Mouse (Mus musculus) liver, adult 2 months (tissue): Measurements from ENCODE around the gene Mmp7. TPM values are rescaled to one million over a fixed set of nuclear protein-coding genes. Genes with fewer than 3 reads are reported as not detected.

Source experiments
- DNase-seq: peaks from one replicate; pipeline ENCODE4 v3.0.0-alpha.2; 2011; ENCODE audit warnings: low read depth, low spot score; ENCODE audit errors: extremely low read depth
- H3K27ac ChIP-seq: fragments of 200-500 bp; replicated peaks from 2 replicates; pipeline ENCODE4 v1.5.1; 2012; ENCODE audit warnings: low read depth, mild to moderate bottlenecking, control low read depth, inconsistent platforms, low read length; ENCODE audit not compliant: insufficient read depth
- H3K27me3 ChIP-seq: fragments of 200-500 bp; 2 replicates; pipeline ENCODE4 v1.6.1; 2012; ENCODE audit warnings: mild to moderate bottlenecking, moderate library complexity, low read length, inconsistent platforms; ENCODE audit not compliant: control insufficient read depth, insufficient read depth
- H3K36me3 ChIP-seq: fragments of 200-500 bp; 2 replicates; pipeline ENCODE4 v1.6.1; 2012; ENCODE audit warnings: low read length, inconsistent platforms; ENCODE audit not compliant: control insufficient read depth, insufficient read depth
- H3K4me1 ChIP-seq: fragments of 200-500 bp; 2 replicates; pipeline ENCODE4 v1.6.1; 2011; ENCODE audit warnings: low read length; ENCODE audit not compliant: control insufficient read depth, insufficient read depth
- H3K4me3 ChIP-seq: fragments of 200-500 bp; 2 replicates; pipeline ENCODE4 v1.5.1; 2011; ENCODE audit warnings: low read depth, mild to moderate bottlenecking, control low read depth, low read length, moderate library complexity; ENCODE audit not compliant: insufficient read depth
- H3K79me2 ChIP-seq: fragments of 200-500 bp; 2 replicates; pipeline ENCODE4 v1.6.1; 2012; ENCODE audit warnings: inconsistent platforms, mild to moderate bottlenecking, low read length, moderate library complexity; ENCODE audit not compliant: control insufficient read depth, insufficient read depth
- H3K9ac ChIP-seq: fragments of 200-500 bp; 2 replicates; pipeline ENCODE4 v1.6.1; 2012; ENCODE audit warnings: low read depth, mild to moderate bottlenecking, control low read depth, inconsistent platforms, low read length
- CTCF ChIP-seq: fragments of 200-500 bp; IDR thresholded peaks from 2 replicates; pipeline ENCODE4 v1.5.1; 2011; ENCODE audit warnings: low read depth, low read length, control low read depth
- POLR2A ChIP-seq: fragments of 200-500 bp; IDR thresholded peaks from 2 replicates; pipeline ENCODE4 v1.6.1; 2011; ENCODE audit warnings: low read length, control low read depth; ENCODE audit not compliant: insufficient read depth; ENCODE audit errors: extremely low read depth
- WGBS: fragments of 180-500 bp; shearing (Covaris S2); methylation state at CpG from one replicate; pipeline ENCODE4 v1.1.7; 2018; 5-methylcytosine and 5-hydroxymethylcytosine counted together
- polyA plus RNA-seq: library from polyadenylated mRNA; depleted of rRNA; stranded (reverse); fragments of >200 nt; gene quantifications from 2 replicates; pipeline ENCODE4 v1.2.3, GENCODE M21; 2012
- total RNA-seq: library from RNA; depleted of rRNA; stranded (reverse); fragments of >200 nt; gene quantifications from 2 replicates; pipeline ENCODE4 v1.2.3, GENCODE M21; 2014

The Mmp7 gene
- total and polyA plus RNA-seq, 2 experiments, result 0.55 TPM; not detected in 1

DNA sequence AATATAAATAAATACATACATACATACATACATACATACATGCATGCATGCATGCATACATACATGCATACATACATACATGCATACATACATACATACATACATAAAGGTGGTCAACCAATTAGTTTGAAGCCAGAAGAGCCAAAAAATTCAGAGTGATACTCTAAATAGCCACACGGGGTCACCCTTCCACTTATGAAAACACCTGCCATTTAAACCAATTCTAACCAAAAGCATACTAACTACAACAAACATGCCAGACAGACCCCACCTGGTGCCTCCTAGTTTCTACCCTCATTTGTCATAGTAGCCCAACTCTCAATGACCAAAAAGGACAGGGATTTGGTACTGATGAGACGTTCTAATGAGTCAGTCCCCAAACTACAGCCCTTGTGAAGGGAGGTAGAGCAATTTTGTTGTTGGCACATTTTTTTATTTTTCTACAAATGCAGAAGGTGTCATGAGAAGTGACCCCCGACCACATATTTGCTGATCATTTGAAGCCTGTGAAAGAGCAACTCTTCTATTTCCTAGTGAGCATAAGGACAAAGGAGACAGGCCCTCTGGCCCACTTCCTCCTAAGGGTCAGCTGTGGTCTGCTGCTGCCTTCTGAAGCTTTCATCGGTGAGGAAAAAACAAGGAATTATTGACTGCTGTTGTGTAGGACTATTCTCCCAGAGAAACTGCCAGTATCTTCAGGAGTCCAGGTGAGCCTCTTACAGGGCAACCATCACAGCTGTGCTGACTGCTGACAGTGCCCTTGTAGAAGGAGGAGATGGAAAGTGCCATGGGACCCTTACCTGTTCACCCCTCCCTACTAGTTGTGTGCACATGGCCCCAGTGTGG, 22.4 kb downstream of the Mmp7 start:
- DNase-seq, result peak; percentile 44
- H3K4me3 ChIP-seq, result no peak overlapping the region

GRCm38 (mm10) chr9:7714908-7715175, 23.0 kb downstream of the Mmp7 start:
- Histone ChIP-seq H3K4me1 (no peaks in the 10 kb centered on the region), H3K27me3 (no peaks in the 10 kb centered on the region), H3K4me3 (no peak overlapping the region), H3K36me3 (no peaks in the 10 kb centered on the region), H3K9ac (no peak overlapping the region), H3K27ac (no peak overlapping the region), H3K79me2 (no peaks in the 10 kb centered on the region)
- TF ChIP-seq CTCF, result no peak
- TF ChIP-seq POLR2A, result no peak
- no peak for DNase-seq
- 87% methylated on average over 2 of the region's 2 CpGs for WGBS

More for the DNA sequence above, 22.4 kb downstream of the Mmp7 start:
- H3K9ac ChIP-seq, result no peak overlapping the region
- H3K79me2 ChIP-seq, result no peaks in the 10 kb centered on the region
- H3K4me1 ChIP-seq, result no peaks in the 10 kb centered on the region
- H3K36me3 ChIP-seq, result no peaks in the 10 kb centered on the region
- H3K27ac ChIP-seq, result no peak overlapping the region
- H3K27me3 ChIP-seq, result no peaks in the 10 kb centered on the region
- TF ChIP-seq POLR2A, result no peak
- TF ChIP-seq CTCF, result peak; percentile 22; the same call in 1 of the 2 replicates
- WGBS, result 27% methylated on average over 4 of the region's 4 CpGs

GRCm38 (mm10) chr9:7721543-7721942, 29.7 kb downstream of the Mmp7 start:
- no peaks in the 10 kb centered on the region for H3K79me2 ChIP-seq
- no peak overlapping the region for H3K4me3 ChIP-seq
- TF ChIP-seq POLR2A (no peak), CTCF (no peak)
- 95% methylated on average over 1 of the region's 1 CpGs for WGBS
- H3K4me1 ChIP-seq, result no peaks in the 10 kb centered on the region
- H3K9ac ChIP-seq, result no peak overlapping the region
- no peaks in the 10 kb centered on the region for H3K27me3 ChIP-seq
- no peak for DNase-seq
- no peak overlapping the region for H3K27ac ChIP-seq
- H3K36me3 ChIP-seq, result no peaks in the 10 kb centered on the region

DNA sequence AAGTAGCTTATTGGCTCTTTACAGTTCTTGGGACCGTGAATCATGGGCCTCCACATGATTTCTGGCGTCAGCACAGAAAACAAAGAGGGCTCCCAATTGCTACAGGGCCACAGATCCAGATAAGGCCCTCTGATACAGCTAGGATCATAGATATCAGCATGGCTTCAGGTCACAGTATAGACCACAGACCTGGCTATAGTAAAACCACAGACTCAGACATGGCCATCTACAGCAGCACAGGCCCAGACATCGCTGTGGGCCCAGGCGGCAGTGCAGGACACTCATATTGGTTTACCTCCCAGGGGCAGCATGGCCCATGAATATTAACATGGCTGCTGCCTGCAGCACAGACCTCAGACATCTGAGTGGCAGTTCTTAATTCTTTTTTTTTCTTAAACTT, 37.1 kb downstream of the Mmp7 start:
- no peak for DNase-seq
- WGBS, result 87% methylated on average over 4 of the region's 4 CpGs
- no peak for TF ChIP-seq CTCF
- TF ChIP-seq POLR2A, result no peak
- H3K27me3 ChIP-seq, result no peaks in the 10 kb centered on the region
- no peaks in the 10 kb centered on the region for H3K79me2 ChIP-seq
- no peaks in the 10 kb centered on the region for H3K4me1 ChIP-seq
- H3K36me3 ChIP-seq, result no peaks in the 10 kb centered on the region
- H3K9ac ChIP-seq, result no peak overlapping the region
- no peak overlapping the region for H3K4me3 ChIP-seq
- H3K27ac ChIP-seq, result no peak overlapping the region

- no peak overlapping the region for H3K27ac ChIP-seq
- H3K27me3 ChIP-seq, result no peaks in the 10 kb centered on the region
- H3K4me1 ChIP-seq, result no peaks in the 10 kb centered on the region
- 84% methylated on average over 1 of the region's 1 CpGs for WGBS
- DNase-seq, result no peak
- H3K9ac ChIP-seq, result no peak overlapping the region
- no peaks in the 10 kb centered on the region for H3K36me3 ChIP-seq
- no peaks in the 10 kb centered on the region for H3K79me2 ChIP-seq
- no peak overlapping the region for H3K4me3 ChIP-seq
- TF ChIP-seq POLR2A (no peak), CTCF (no peak)
These were observed 50.8 kb downstream of the Mmp7 start for GRCm38 (mm10) chr9:7742696-7743095.

DNA sequence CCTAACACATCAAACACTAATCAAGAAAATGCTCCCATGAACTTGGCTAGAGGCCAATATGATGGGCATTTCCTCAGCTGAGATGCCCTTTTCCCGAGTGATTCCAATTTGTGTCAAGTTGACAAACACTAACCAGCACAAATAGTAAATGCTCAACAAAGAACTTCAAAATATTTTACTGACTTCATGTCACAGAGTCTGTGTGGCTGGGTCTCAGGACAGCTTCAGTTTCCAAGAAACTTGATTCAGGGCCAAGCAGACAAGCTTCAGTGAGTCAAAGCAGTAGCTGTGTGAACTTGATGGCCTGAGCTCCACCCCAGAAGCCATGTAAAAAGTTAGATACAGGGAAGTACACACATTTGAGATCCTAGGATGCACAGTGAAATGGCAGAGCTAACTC, 52.3 kb downstream of the Mmp7 start:
- no peak for TF ChIP-seq POLR2A
- no peak for TF ChIP-seq CTCF
- 49% methylated on average over 1 of the region's 1 CpGs for WGBS
- Histone ChIP-seq H3K4me1 (no peaks in the 10 kb centered on the region), H3K27me3 (no peaks in the 10 kb centered on the region), H3K79me2 (no peaks in the 10 kb centered on the region), H3K4me3 (no peak overlapping the region), H3K9ac (no peak overlapping the region), H3K27ac (no peak overlapping the region), H3K36me3 (no peaks in the 10 kb centered on the region)
- DNase-seq, result no peak
